Mouse (Mus musculus) bone marrow macrophage, adult 2 months (primary cell): ENCODE data around the gene Sult2b1.

ENCODE experiments used
- CTCF ChIP-seq: IDR thresholded peaks from 2 replicates; pipeline ENCODE4 v1.5.1; 2012; ENCODE audit warnings: low read depth, mild to moderate bottlenecking, low read length, moderate library complexity
- POLR2A ChIP-seq: IDR thresholded peaks from 2 replicates; pipeline ENCODE4 v1.6.1; 2012; ENCODE audit warnings: mild to moderate bottlenecking, low read depth, low read length, borderline replicate concordance

GRCm38 (mm10) chr7:45784524-45785372 lies at the start of gene Sult2b1:
- no peak for TF ChIP-seq CTCF
- no peak for TF ChIP-seq POLR2A
